10 mouse cellular contexts compared by ENCODE assay signal in genomic region chr14:73381559-73381958, GRCm38 (mm10). TPM values are rescaled to one million over a fixed set of nuclear protein-coding genes. Genes with fewer than 3 reads are reported as not detected.
DNase-seq lines count a peak whose midpoint lies in the region; ATAC-seq lines count a peak whose summit lies in the region.
"Had no signal": no experiment of that assay in that cellular context is flagged by ENCODE, and none has a peak within 500 bp of the region (broad histone marks: within the 10 kb centered on the region; RNA-seq: fewer than 3 reads in every experiment).

No protein-coding gene starts in this region.

- no peak for ATAC-seq in hindbrain, embryonic 14.5 days (ENCODE audit: low FRiP score)
- ATAC-seq in hindbrain, embryonic 11.5 days (ENCODE audit: low FRiP score): no peak
- no peak for ATAC-seq in neural tube, embryonic 13.5 days (ENCODE audit: low read depth)
- ATAC-seq in liver, embryonic 13.5 days (ENCODE audit: low read depth): no peak
- no peak for ATAC-seq in erythroblast, adult 5-6 weeks (replicated peaks; ENCODE audit: low FRiP score, poor library complexity, severe bottlenecking)
- ATAC-seq: Patski had no signal

- DNase-seq in hindbrain, embryonic 14.5 days (ENCODE audit: low spot score): no peak
- no peak for DNase-seq in hindbrain, embryonic 11.5 days (ENCODE audit: low spot score)
- DNase-seq in neural tube, embryonic 10.5 days (ENCODE audit: extremely low spot score, low spot score): no peak
- DNase-seq in liver, embryonic 13.5 days: no peak
- no peak for DNase-seq in adrenal gland, postnatal 36 days
- DNase-seq: right cerebral cortex, postnatal 25 days; thymus, postnatal 25 days had no signal

- 0 out of 2 replicates have a peak overlapping the region, but pooled peaks have one; percentile 21 for H3K9ac ChIP-seq in hindbrain, embryonic 14.5 days
- H3K9ac ChIP-seq in hindbrain, embryonic 11.5 days (ENCODE audit: low read depth, low read length): no peak overlapping the region
- peak overlapping the region; percentile 45; the same call in 1 of the 2 replicates for H3K9ac ChIP-seq in neural tube, embryonic 13.5 days
- H3K9ac ChIP-seq in liver, embryonic 13.5 days: peak overlapping the region; percentile 28; the same call in 1 of the 2 replicates

- no peaks in the 10 kb centered on the region for H3K9me3 ChIP-seq in hindbrain, embryonic 14.5 days (ENCODE audit: control insufficient read depth, low read length)
- no peaks in the 10 kb centered on the region for H3K9me3 ChIP-seq in hindbrain, embryonic 11.5 days (ENCODE audit: control insufficient read depth, low read length)
- H3K9me3 ChIP-seq in neural tube, embryonic 13.5 days: no peaks in the 10 kb centered on the region
- no peaks in the 10 kb centered on the region for H3K9me3 ChIP-seq in liver, embryonic 13.5 days (replicated peaks)

- H3K27me3 ChIP-seq in hindbrain, embryonic 14.5 days (ENCODE audit: control insufficient read depth, insufficient read depth, low read length): no peaks in the 10 kb centered on the region
- H3K27me3 ChIP-seq in hindbrain, embryonic 11.5 days (ENCODE audit: control insufficient read depth, insufficient read depth, low read length): no peaks in the 10 kb centered on the region
- H3K27me3 ChIP-seq in neural tube, embryonic 13.5 days: no peaks in the 10 kb centered on the region
- H3K27me3 ChIP-seq in liver, embryonic 13.5 days: no peaks in the 10 kb centered on the region
- H3K27me3 ChIP-seq: Patski had no signal

- WGBS in hindbrain, embryonic 14.5 days: 61% methylated on average over 4 of the region's 4 CpGs
- WGBS in hindbrain, embryonic 11.5 days: 73% methylated on average over 4 of the region's 4 CpGs
- WGBS in neural tube, embryonic 13.5 days: 60% methylated on average over 4 of the region's 4 CpGs
- 38% methylated on average over 4 of the region's 4 CpGs for WGBS in liver, embryonic 13.5 days (ENCODE audit: insufficient replicate concordance)

- peaks cover 37% of the 10 kb centered on the region for H3K4me1 ChIP-seq in hindbrain, embryonic 14.5 days (replicated peaks; ENCODE audit: control insufficient read depth, insufficient read depth, low read length)
- no peaks in the 10 kb centered on the region for H3K4me1 ChIP-seq in hindbrain, embryonic 11.5 days (replicated peaks; ENCODE audit: control insufficient read depth, insufficient read depth, low read length)
- peaks cover 52% of the 10 kb centered on the region for H3K4me1 ChIP-seq in neural tube, embryonic 13.5 days (replicated peaks)
- peaks cover 65% of the 10 kb centered on the region for H3K4me1 ChIP-seq in liver, embryonic 13.5 days (replicated peaks)

- peak overlapping the region; percentile 67 for H3K4me2 ChIP-seq in hindbrain, embryonic 14.5 days (replicated peaks)
- no peak overlapping the region for H3K4me2 ChIP-seq in hindbrain, embryonic 11.5 days (replicated peaks; ENCODE audit: low read depth, low read length)
- peak overlapping the region; percentile 70 for H3K4me2 ChIP-seq in neural tube, embryonic 13.5 days
- H3K4me2 ChIP-seq in liver, embryonic 13.5 days: peak overlapping the region; percentile 66

- H3K36me3 ChIP-seq in hindbrain, embryonic 14.5 days (replicated peaks; ENCODE audit: control insufficient read depth, insufficient read depth): peaks cover 33% of the 10 kb centered on the region
- no peaks in the 10 kb centered on the region for H3K36me3 ChIP-seq in hindbrain, embryonic 11.5 days (ENCODE audit: control insufficient read depth, insufficient read depth, low read length)
- peaks cover 17% of the 10 kb centered on the region for H3K36me3 ChIP-seq in neural tube, embryonic 13.5 days
- peaks cover 45% of the 10 kb centered on the region for H3K36me3 ChIP-seq in liver, embryonic 13.5 days

- H3K4me3 ChIP-seq in hindbrain, embryonic 14.5 days (replicated peaks; ENCODE audit: low read length): no peak overlapping the region
- H3K4me3 ChIP-seq in hindbrain, embryonic 11.5 days (ENCODE audit: low read depth, low read length): no peak overlapping the region
- H3K4me3 ChIP-seq in neural tube, embryonic 13.5 days: no peak overlapping the region
- no peak overlapping the region for H3K4me3 ChIP-seq in liver, embryonic 13.5 days (replicated peaks)

- no peak overlapping the region for H3K27ac ChIP-seq in hindbrain, embryonic 14.5 days
- H3K27ac ChIP-seq in hindbrain, embryonic 11.5 days (ENCODE audit: low read depth, low read length): no peak overlapping the region
- no peak overlapping the region for H3K27ac ChIP-seq in neural tube, embryonic 13.5 days (replicated peaks)
- H3K27ac ChIP-seq in liver, embryonic 13.5 days: 0 out of 2 replicates have a peak overlapping the region, but pooled peaks have one; percentile 21

RNA-seq across cellular contexts. Expression of gene Itm2b, which starts 3.5 kb away (rescaled TPM):
- polyA plus RNA-seq in hindbrain, embryonic 14.5 days (2014; fragmentation: Nextera tagmentation; extraction: Ambion mirVana): 761 and 787 TPM in 2 replicates
- polyA plus RNA-seq in hindbrain, embryonic 11.5 days (2014; fragmentation: Nextera tagmentation; extraction: Ambion mirVana): 379 and 387 TPM in 2 replicates
- 781 and 803 TPM in 2 replicates for polyA plus RNA-seq in neural tube, embryonic 13.5 days (2015; fragmentation: Nextera tagmentation; extraction: Ambion mirVana)
- 405 and 461 TPM in 2 replicates for polyA plus RNA-seq in liver, embryonic 13.5 days (2015; fragmentation: Nextera tagmentation; extraction: Ambion mirVana)
- 1,000 to 10,000 TPM in 1 of 2 experiments, 100 to 1,000 TPM in 1; 995 to 1,086 TPM for total RNA-seq in adrenal gland, postnatal 36 days (2021)
- total RNA-seq in erythroblast, adult 5-6 weeks (2015; ENCODE audit: low replicate concordance): 663 and 726 TPM in 2 replicates
- total RNA-seq in erythroblast, adult 5-6 weeks (2017; ENCODE audit: low replicate concordance): 538 and 746 TPM in 2 replicates

RNA-seq across cellular contexts. Expression of gene Rb1, which starts 55.9 kb away (rescaled TPM):
- 29.2 and 32.2 TPM in 2 replicates for polyA plus RNA-seq in hindbrain, embryonic 14.5 days (2014; fragmentation: Nextera tagmentation; extraction: Ambion mirVana)
- polyA plus RNA-seq in hindbrain, embryonic 11.5 days (2014; fragmentation: Nextera tagmentation; extraction: Ambion mirVana): 37.8 and 43.0 TPM in 2 replicates
- 22.7 and 25.4 TPM in 2 replicates for polyA plus RNA-seq in neural tube, embryonic 13.5 days (2015; fragmentation: Nextera tagmentation; extraction: Ambion mirVana)
- 16.6 and 18.5 TPM in 2 replicates for polyA plus RNA-seq in liver, embryonic 13.5 days (2015; fragmentation: Nextera tagmentation; extraction: Ambion mirVana)
- 10 to 100 TPM; 20.4 to 21.6 TPM for total RNA-seq in adrenal gland, postnatal 36 days (2021)
- total RNA-seq in erythroblast, adult 5-6 weeks (2015; ENCODE audit: low replicate concordance): 223 and 234 TPM in 2 replicates
- total RNA-seq in erythroblast, adult 5-6 weeks (2017; ENCODE audit: low replicate concordance): 215 and 334 TPM in 2 replicates
